Mouse (Mus musculus): ENCODE results near the gene Scai. TPM values are rescaled to one million over a fixed set of nuclear protein-coding genes. Genes with fewer than 3 reads are reported as not detected.

Gene Scai
- polyA plus RNA-seq, 1 experiment: 4.8 TPM

DNA sequence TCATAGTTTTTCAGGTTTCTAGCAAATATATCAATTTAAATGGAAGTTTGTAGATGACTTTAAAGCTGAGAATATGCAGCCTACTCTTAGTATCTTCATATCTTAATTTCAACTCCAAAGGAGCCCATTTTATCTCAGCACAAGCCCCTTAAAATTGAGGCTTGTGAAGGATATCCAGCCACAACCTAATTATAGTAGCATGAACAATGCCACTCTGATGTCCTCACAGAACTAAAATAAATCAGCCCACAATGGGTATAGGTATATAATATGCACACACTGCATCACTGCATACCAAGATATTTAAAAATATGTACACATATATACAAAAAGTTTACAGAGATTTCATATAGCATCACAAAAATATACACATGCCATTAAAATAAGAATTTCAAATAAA, 119.9 kb downstream of the Scai start:
- TF ChIP-seq CTCF (IDR thresholded peaks at IDR 0.05; ENCODE audit: borderline replicate concordance, control insufficient read depth, extremely low read depth, insufficient read depth, low read length, poor library complexity) (no peak), POLR2A (IDR thresholded peaks at IDR 0.05; ENCODE audit: control insufficient read depth, extremely low read depth, insufficient read depth, low read length, poor library complexity) (no peak)
- Histone ChIP-seq H3K4me1 (replicated peaks; ENCODE audit: control insufficient read depth, insufficient read depth, low read length) (no peaks in the 10 kb centered on the region), H3K4me3 (ENCODE audit: control insufficient read depth, insufficient read depth, low read length) (no peak overlapping the region), H3K36me3 (ENCODE audit: control insufficient read depth, insufficient read depth, low read length) (no peaks in the 10 kb centered on the region), H3K27ac (ENCODE audit: control insufficient read depth, insufficient read depth, low read length) (no peak overlapping the region), H3K27me3 (ENCODE audit: control insufficient read depth, insufficient read depth, low read length) (no peaks in the 10 kb centered on the region)
- DNase-seq: no peak

GRCm38 (mm10) chr2:39069096-39069495, 121.4 kb downstream of the Scai start:
- no peaks in the 10 kb centered on the region for H3K36me3 ChIP-seq (ENCODE audit: control insufficient read depth, insufficient read depth, low read length)
- peaks cover 4% of the 10 kb centered on the region; the same call in 1 of the 2 replicates for H3K4me1 ChIP-seq (replicated peaks; ENCODE audit: control insufficient read depth, insufficient read depth, low read length)
- H3K27ac ChIP-seq (ENCODE audit: control insufficient read depth, insufficient read depth, low read length): no peak overlapping the region
- no peak for DNase-seq
- H3K4me3 ChIP-seq (ENCODE audit: control insufficient read depth, insufficient read depth, low read length): no peak overlapping the region
- no peak for TF ChIP-seq POLR2A (IDR thresholded peaks at IDR 0.05; ENCODE audit: control insufficient read depth, extremely low read depth, insufficient read depth, low read length, poor library complexity)
- TF ChIP-seq CTCF (IDR thresholded peaks at IDR 0.05; ENCODE audit: borderline replicate concordance, control insufficient read depth, extremely low read depth, insufficient read depth, low read length, poor library complexity): no peak
- no peaks in the 10 kb centered on the region for H3K27me3 ChIP-seq (ENCODE audit: control insufficient read depth, insufficient read depth, low read length)
- 78% methylated on average over 1 of the region's 1 CpGs for WGBS

DNA sequence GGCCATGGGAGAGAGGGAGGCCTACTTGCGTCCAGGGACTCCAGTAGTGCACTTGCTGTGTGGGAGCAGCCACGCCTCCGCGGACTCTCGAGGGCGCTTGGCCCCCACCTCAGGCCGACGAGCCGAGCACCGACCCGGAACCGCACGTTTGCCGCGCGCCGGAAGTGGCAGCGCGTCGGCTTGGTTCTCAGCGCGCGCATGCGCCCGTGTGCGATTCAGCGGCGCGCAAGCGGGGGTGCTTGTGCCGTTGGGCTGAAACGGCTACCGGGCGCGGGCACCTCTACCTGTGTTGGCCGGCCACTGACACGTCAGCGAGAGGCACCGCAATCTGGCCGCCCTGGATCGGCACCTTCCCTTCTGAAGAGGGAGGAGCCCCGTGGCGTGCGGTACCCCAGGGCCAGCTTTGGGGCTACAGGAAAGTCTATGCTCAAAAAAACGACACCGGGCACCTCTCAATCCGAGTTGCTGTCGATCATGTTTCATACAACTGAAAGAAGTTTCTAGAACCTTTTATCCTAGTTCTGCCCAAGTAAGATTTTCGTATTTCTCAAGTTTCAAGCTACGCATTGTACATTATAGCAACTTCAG, 125.0 kb downstream of the Scai start, which contains the start of gene Golga1:
Gene Golga1, minus strand, starts transcription at position 142 of the 588 bp plus-strand sequence.
- Histone ChIP-seq H3K4me1 (replicated peaks; ENCODE audit: control insufficient read depth, insufficient read depth, low read length) (peaks cover 4% of the 10 kb centered on the region; the same call in 1 of the 2 replicates), H3K36me3 (ENCODE audit: control insufficient read depth, insufficient read depth, low read length) (peaks cover 6% of the 10 kb centered on the region; the same call in 1 of the 2 replicates), H3K27me3 (ENCODE audit: control insufficient read depth, insufficient read depth, low read length) (no peaks in the 10 kb centered on the region), H3K4me3 (ENCODE audit: control insufficient read depth, insufficient read depth, low read length) (peak within 1 kb of the TSS; percentile 71), H3K27ac (ENCODE audit: control insufficient read depth, insufficient read depth, low read length) (peak within 1 kb of the TSS; percentile 4)
- TF ChIP-seq CTCF (IDR thresholded peaks at IDR 0.05; ENCODE audit: borderline replicate concordance, control insufficient read depth, extremely low read depth, insufficient read depth, low read length, poor library complexity) (peak; percentile 48; the same call in 1 of the 2 replicates), POLR2A (IDR thresholded peaks at IDR 0.05; ENCODE audit: control insufficient read depth, extremely low read depth, insufficient read depth, low read length, poor library complexity) (peak; percentile 83)
- WGBS: under 1% methylated on average over 50 of the region's 50 CpGs
- DNase-seq: peak; percentile 87

DNA sequence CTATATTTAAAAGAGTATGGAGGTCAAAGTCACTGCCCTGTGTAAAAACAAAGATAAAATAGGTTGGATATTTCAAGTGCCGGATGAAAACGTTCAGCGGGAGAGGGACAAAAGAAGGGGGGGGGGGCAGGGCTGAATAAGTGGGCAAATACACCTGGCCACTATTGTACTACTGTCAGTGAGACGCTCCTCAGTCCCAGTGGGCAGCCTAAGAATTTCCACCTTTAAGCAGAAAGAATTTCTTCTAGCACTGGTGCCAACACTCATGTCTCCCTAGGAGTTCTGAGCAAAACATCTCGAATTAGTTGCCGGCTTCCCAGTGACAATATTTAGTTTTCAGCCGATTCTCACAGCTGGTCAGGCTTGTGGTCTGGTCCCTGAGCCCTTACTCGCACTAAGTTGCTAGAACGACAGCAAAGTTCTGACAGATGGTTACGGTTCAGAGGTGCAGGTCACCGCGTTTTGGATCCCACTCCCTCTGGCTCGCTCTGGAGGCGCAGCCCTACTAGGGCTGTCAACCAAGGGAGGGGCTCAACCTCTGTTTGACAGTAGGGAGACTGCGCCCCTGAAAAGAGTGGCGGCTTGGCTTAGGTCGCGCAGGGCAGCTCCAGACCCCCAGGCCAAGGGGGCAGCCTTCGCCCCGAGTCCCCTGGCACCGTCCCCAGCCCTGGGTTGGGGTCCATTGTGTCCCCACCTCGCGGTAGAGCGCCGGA, 125.7 kb downstream of the Scai start:
- no peak for DNase-seq
- Histone ChIP-seq H3K36me3 (ENCODE audit: control insufficient read depth, insufficient read depth, low read length) (peaks cover 8% of the 10 kb centered on the region; the same call in 1 of the 2 replicates), H3K4me1 (replicated peaks; ENCODE audit: control insufficient read depth, insufficient read depth, low read length) (peaks cover 4% of the 10 kb centered on the region; the same call in 1 of the 2 replicates), H3K4me3 (ENCODE audit: control insufficient read depth, insufficient read depth, low read length) (peak overlapping the region; percentile 71), H3K27ac (ENCODE audit: control insufficient read depth, insufficient read depth, low read length) (peak overlapping the region; percentile 4; the same call in 1 of the 2 replicates), H3K27me3 (ENCODE audit: control insufficient read depth, insufficient read depth, low read length) (no peaks in the 10 kb centered on the region)
- WGBS: 6% methylated on average over 25 of the region's 25 CpGs
- TF ChIP-seq CTCF (IDR thresholded peaks at IDR 0.05; ENCODE audit: borderline replicate concordance, control insufficient read depth, extremely low read depth, insufficient read depth, low read length, poor library complexity): no peak

DNA sequence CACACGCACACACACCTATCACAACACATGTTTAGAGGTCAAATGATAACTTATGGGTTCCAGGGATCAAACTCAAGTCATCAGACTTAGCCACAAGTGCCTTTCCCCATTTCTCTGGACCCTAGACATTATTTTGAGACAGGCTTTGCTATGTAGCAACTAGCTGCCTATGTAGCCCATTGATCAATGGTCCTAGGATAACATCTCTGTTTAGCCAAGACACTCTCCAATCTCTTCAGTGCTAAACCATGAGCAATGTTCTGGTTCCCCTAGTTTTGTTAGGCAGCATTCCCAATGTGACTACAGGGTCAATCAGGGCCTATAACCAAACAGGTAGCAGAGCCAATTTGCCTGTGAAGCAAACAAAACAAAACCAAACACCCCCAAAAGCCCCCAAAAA, 142.0 kb downstream of the Scai start:
- no peaks in the 10 kb centered on the region for H3K27me3 ChIP-seq (ENCODE audit: control insufficient read depth, insufficient read depth, low read length)
- peaks cover 62% of the 10 kb centered on the region for H3K36me3 ChIP-seq (ENCODE audit: control insufficient read depth, insufficient read depth, low read length)
- H3K4me3 ChIP-seq (ENCODE audit: control insufficient read depth, insufficient read depth, low read length): no peak overlapping the region
- no peak overlapping the region for H3K27ac ChIP-seq (ENCODE audit: control insufficient read depth, insufficient read depth, low read length)
- no peaks in the 10 kb centered on the region for H3K4me1 ChIP-seq (replicated peaks; ENCODE audit: control insufficient read depth, insufficient read depth, low read length)
- TF ChIP-seq POLR2A (IDR thresholded peaks at IDR 0.05; ENCODE audit: control insufficient read depth, extremely low read depth, insufficient read depth, low read length, poor library complexity): no peak
- no peak for TF ChIP-seq CTCF (IDR thresholded peaks at IDR 0.05; ENCODE audit: borderline replicate concordance, control insufficient read depth, extremely low read depth, insufficient read depth, low read length, poor library complexity)
- no peak for DNase-seq
- WGBS: 98% methylated on average over 1 of the region's 1 CpGs

- TF ChIP-seq POLR2A (IDR thresholded peaks at IDR 0.05; ENCODE audit: control insufficient read depth, extremely low read depth, insufficient read depth, low read length, poor library complexity) (no peak), CTCF (IDR thresholded peaks at IDR 0.05; ENCODE audit: borderline replicate concordance, control insufficient read depth, extremely low read depth, insufficient read depth, low read length, poor library complexity) (no peak)
- Histone ChIP-seq H3K36me3 (ENCODE audit: control insufficient read depth, insufficient read depth, low read length) (peaks cover 41% of the 10 kb centered on the region), H3K4me1 (replicated peaks; ENCODE audit: control insufficient read depth, insufficient read depth, low read length) (no peaks in the 10 kb centered on the region), H3K4me3 (ENCODE audit: control insufficient read depth, insufficient read depth, low read length) (no peak overlapping the region), H3K27ac (ENCODE audit: control insufficient read depth, insufficient read depth, low read length) (no peak overlapping the region), H3K27me3 (ENCODE audit: control insufficient read depth, insufficient read depth, low read length) (no peaks in the 10 kb centered on the region)
- 98% methylated on average over 1 of the region's 1 CpGs for WGBS
- DNase-seq: no peak
These were observed 150.3 kb downstream of the Scai start for GRCm38 (mm10) chr2:39040215-39040614.

Measured in thymus, adult 2 months (tissue).